Mouse (Mus musculus): ENCODE data around the gene Apobec4.
"Not testable (repeated sequence)": the region's sequence is repeated elsewhere in the genome, so short reads cannot be mapped to it uniquely, and the experiment has no call there.

Gene Apobec4

GRCm38 (mm10) chr1:152766804-152767748, 16.7 kb downstream of the Apobec4 start:
- peak; percentile 33 to 35 for DNase-seq (ENCODE audit: low spot score in 2 of 2)

GRCm38 (mm10) chr1:152767749-152768488, 17.6 kb downstream of the Apobec4 start:
- DNase-seq (ENCODE audit: low spot score in 2 of 2), result peak; percentile 73 to 85

DNA sequence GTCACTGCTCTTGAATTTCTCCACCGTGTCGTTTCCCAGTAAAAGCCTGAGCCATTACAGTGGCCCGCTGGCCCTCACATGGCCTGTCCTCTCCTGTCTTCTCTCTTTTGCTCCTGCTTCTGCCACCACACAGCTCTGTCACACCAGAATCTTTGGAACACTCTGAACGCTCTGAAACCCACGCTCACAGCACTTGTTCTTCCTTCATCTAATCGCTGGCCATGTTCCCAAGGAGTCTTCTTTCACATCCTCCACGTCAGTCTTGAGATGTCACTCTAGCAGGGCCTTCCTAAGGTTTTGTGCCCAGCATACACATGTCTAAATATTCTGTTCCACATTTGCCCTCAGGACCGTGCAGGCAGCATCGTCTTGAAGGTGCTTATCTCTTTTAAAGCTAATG, 20.7 kb downstream of the Apobec4 start:
- DNase-seq (ENCODE audit: low spot score in 2 of 2), result no peak

DNA sequence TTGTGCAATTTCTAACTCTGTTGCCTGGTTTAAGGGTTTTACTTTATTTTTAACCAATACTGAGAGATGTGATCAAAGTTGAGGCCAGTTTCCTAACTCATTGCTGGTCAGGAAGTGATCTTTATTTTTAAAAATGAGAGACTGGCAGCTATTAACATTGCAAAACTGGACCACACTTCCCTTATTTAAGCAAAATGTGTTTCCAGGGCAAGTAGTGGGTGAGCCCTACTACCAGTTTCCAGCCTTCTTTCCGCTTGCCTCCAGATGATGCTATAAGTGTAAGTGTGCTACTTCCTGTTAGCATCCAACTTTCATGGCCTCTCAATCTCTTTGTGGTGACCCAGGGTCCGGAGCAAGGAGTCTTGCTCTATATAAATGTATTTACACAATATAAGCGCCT, 24.2 kb downstream of the Apobec4 start:
- DNase-seq (ENCODE audit: low spot score in 2 of 2), result not testable (repeated sequence)

DNA sequence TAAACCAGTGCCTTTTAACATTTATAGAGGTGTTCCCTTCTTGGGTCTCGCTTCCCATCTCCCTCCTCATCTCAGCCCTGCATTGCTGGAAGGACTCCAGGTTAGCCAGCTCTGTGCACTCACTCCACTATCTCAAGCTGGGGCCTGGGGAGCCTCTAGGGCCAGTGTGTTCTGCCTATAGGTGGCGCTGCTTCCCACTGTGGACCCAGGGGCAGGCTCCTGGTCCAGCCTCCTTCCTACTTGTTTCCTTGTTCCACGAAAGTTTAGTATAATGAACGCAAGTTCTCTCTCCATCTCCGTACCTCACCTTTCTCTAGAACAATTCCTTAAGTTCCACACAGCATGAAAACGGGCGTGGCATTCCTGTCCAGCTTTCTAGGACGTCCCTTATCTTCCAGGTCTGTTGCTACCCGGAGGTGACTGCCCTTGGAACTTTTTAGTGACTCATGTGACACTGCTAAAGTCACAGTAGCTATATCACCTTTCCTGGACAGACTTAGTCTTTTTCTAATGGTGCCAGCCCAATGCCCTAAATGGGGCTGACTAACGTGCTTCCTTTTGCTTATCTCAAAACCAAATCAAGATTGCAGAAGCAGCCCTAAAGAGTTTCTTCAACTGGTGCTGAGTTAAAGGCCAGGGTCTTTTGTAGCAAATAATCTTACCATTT, 28.9 kb downstream of the Apobec4 start:
- DNase-seq (ENCODE audit: low spot score in 2 of 2), result peak; percentile 67 to 69

- no peak for DNase-seq (ENCODE audit: low spot score in 2 of 2)
Measured at GRCm38 (mm10) chr1:152784620-152785019, 34.3 kb downstream of the Apobec4 start.

GRCm38 (mm10) chr1:152785446-152785845, 35.1 kb downstream of the Apobec4 start:
- not testable (repeated sequence) for DNase-seq (ENCODE audit: low spot score in 2 of 2)

DNA sequence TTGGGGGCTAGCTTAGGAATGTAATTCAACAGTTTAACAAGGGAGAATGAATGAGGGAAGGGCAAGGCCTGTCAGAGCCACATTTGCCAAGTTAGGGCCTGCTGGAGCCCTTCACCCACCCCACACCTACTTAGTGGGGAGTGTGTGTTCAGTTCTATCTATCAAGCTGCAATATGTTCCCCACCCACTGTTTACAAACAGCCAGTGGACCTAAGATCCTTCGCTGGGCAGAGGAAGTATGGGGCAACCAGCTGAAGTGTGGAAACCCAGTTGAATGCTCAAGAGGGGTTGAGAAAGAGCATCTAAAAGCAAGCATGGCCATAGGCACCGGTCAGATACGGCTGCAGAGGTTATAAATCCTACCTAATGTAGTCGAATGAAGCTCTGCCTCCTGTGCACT, 36.6 kb downstream of the Apobec4 start:
- DNase-seq (ENCODE audit: low spot score in 2 of 2), result no peak

DNA sequence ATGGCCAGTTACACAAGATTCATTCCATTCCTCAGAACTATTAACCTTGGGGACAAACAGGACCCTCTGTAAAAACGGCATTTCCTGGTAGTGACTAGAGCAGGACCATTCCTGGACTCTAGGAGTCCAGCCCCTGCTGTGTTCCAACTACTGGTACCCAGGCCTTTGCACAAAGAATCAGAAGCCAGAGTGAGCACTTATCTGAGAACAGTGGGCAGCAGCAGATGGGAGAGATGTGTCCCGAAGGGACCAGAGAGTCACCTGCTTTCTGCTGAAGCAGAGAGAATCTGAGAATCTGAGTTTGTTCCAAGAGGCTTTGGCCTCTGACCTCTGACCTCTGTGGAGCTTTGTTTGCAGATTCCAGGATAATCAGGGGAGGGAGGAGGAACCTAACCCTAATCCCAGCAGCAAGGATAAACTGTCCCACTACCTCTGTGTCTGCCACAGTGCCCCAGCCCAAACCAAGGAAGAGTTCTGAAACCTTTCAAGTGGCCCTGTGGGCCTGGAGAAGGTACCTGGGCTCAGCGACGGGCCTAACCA, 37.8 kb downstream of the Apobec4 start:
- DNase-seq (ENCODE audit: low spot score in 2 of 2), result no peak

DNA sequence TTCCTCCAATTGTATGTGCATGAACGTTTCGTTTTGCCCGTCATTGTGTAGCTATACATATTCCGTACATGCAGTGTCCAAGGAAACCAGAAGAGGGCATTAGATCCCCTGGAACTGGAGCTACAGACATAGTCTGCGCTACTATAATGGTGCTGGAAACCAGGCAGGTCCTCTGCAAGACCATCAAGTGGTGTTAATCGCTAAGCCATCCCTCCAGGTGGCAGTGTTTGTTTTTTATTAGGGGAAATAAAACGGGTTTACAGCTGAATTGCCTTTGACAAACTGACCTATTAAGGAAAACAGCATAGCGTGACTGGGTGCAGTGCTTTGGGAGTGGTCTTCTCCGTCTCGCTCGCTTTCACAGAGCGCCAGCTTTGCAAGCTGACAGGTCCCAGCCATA, 39.9 kb downstream of the Apobec4 start:
- DNase-seq (ENCODE audit: low spot score in 2 of 2), result no peak

GRCm38 (mm10) chr1:152790821-152791220, 40.5 kb downstream of the Apobec4 start:
- DNase-seq (ENCODE audit: low spot score in 2 of 2), result no peak

DNA sequence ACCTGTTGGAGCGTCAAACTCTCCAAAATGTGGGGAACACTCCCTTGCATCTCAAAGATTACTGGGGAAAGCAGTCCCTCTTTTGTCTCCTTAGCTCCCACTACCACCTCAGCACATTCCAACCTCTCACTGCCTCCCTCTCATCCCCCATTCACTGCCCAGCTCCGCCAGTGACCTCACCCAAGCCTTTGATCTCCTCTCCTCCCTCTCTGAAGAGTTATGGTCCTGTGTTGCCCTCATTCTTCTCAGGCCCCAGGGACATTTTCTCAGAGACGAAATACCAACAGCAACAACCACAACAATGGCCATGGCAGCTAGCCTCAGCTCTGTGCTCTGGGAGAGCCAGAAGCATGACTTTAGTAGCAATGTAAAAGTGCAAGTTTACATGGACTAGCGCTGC, 40.9 kb downstream of the Apobec4 start:
- no peak for DNase-seq (ENCODE audit: low spot score in 2 of 2)

DNA sequence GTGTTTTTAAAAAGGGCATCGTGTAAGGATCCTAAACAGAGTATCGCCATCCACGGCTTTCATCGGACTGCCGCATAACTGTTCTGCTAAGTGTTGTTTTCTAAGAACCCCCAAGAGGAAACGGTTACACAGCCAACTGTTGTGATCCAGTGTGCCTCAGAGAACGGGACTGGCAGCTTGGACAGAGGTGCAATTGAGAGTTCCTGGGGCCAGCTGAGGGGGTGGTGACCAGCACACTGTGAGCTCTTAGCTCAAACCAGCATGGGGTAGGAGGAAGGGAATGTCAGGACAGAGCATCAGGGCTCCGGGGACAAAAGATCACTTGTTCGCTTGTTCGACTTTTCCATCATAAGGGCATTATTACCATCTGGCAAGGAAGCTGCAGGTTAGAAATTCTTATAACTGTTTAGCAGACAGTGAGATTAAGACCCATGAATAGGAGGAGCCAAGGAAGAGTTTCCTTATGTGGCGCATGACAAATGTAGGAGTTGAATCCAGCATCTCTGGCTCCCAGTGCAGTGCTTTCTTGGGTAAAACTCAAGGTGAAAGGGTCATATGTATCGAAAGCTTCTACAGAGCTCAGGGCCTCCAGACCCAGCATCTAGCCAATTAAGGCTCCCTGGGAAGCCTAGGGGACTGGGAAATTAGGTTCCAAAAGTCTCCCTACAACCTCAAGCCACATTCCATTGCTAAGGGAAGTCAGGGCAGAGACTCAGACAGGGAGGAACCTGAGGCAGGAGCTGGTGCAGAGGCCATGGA, 42.6 kb downstream of the Apobec4 start:
- no peak for DNase-seq (ENCODE audit: low spot score in 2 of 2)

DNA sequence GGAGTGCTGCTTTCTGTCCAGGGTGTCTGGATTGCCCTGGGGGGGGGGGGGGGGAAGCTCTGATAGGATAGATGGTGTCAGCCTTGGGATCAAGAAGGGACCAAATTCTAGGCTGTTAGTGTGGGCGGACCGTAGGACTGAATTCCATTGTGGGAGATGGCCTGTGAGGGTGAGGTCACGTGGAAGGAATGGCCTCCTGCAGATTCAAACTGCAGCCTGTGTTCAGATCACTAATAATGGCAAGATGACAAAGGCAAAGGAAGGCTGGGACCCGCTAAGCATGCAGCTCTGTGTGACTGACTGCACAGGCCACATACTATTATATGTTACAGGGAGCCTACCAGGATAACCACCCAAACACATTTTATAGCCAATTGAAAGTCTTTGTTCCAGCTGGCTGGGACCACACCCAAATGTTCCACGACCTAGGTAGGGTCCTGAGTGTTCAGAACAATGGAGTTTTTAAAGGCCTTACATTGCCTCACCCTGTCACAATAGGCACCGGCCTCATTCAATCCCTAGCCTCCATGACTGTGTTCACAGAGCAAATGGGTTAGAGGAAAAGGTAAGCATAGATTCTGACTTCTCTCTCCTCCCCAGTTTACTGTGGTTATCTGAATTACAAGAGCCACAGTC, 43.3 kb downstream of the Apobec4 start:
- no peak for DNase-seq (ENCODE audit: low spot score in 2 of 2)

DNA sequence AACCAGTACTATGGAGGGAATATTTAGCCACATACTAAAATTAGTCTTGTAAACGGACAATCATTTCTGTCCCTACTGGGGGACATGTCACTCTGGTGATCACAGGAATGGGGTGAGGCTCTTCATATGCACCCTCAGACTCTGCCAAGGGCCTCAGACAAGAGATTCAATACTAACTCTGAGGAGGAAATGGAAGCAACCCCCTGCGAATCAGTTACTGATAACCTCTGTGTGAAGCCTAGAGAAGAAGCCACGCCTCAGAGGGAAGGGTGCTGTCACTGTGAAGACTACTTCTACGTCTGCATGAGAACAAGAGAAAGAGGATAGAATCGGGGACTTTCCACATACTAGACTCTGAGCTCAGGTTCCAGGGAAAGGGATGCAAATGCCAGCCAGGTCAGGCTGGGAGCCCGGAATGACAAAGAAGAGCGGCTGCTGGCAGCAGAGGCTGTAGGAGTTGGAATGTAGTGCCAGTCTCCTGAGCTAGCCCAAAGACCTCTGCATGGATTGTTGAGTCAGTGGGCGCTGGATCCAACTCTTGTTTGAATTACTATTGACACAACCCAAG, 45.4 kb downstream of the Apobec4 start:
- DNase-seq (ENCODE audit: low spot score in 2 of 2), result no peak

GRCm38 (mm10) chr1:152796683-152797263, 46.4 kb downstream of the Apobec4 start:
- no peak for DNase-seq (ENCODE audit: low spot score in 2 of 2)

DNA sequence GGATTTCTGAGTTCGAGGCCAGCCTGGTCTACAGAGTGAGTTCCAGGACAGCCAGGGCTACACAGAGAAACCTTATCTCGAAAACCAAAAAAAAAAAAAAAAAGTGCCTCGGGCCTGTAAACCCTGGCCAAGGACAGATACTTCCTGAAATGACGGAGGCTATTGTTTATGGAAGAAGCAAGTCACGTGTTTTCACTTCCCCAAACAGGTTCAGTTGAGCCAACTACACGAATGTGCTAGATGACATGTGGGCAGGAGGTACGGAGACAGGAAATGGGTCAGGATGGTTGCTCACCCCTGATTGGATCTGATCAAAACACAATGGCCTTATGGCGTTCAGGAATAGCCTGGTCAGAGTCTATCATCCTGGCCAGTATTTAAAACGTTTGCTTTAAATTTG, 47.8 kb downstream of the Apobec4 start:
- DNase-seq (ENCODE audit: low spot score in 2 of 2), result peak; percentile 26 to 73

GRCm38 (mm10) chr1:152799897-152800296, 49.5 kb downstream of the Apobec4 start, which contains the start of gene Ncf2:
Gene Ncf2, plus strand, starts transcription at chr1:152800194.
- DNase-seq (ENCODE audit: low spot score in 2 of 2), result no peak

DNA sequence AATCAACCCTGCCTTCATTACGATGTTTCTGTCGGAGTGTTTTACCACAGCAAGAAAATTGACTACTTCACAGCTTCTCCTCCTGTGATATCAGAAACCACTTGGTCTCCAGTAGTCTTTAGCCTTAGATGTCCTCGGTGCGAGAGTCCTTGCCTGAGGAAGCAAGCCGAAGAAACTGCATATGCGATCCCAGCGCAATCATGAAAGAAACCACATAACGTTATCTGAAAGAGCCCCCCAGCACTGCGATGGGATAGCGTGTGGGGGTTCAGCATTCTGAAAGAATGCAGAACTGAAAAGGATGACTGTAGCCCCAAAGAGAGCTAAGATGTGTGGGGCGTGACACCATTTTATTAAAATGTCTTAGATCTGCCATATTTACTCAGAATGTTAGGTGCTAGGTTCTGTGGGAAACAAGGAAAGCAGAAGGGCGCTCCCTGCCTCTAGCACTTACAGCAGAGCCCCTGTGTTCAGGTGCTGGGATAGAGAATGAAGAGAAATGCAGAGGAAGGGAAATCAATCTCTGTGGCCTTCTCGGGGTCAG, 50.4 kb downstream of the Apobec4 start:
- DNase-seq (ENCODE audit: low spot score in 2 of 2), result no peak

DNA sequence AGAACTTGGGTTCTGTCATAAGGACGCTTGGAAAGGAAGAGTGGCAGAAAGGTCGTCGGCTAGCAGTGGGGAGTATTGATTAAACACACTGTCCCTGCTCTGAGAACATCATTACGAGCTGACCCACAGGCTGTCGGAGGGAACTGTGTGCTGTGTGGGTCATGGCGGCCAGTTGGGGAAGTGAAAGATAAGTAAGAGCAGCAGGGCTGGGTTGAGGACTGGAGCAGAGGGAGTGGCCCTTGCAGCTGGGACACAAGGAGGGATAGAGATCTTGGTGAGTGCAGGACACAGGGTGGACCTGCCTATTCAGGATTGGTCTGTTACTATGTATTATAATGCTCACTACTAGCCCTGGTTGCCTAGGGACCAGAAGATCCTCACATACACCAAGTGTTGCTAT, 54.6 kb downstream of the Apobec4 start:
- DNase-seq (ENCODE audit: low spot score in 2 of 2), result no peak
